Mouse (Mus musculus) MEL (cell line): ENCODE results near the gene Rasgef1b. TPM values are rescaled to one million over a fixed set of nuclear protein-coding genes. Genes with fewer than 3 reads are reported as not detected.

ENCODE experiments used
- DNase-seq: peaks from one replicate; pipeline ENCODE4 v3.0.0; 2011; ENCODE audit warnings: low read depth, low spot score
- H3K27ac ChIP-seq: 2 replicates; pipeline ENCODE4 v1.5.1; 2012; ENCODE audit warnings: low read depth, mild to moderate bottlenecking, control low read depth, low read length, moderate library complexity; ENCODE audit not compliant: control insufficient read depth
- H3K27me3 ChIP-seq, 2 experiments: fragments of 150-350 bp in 1 of 2; sonication (generic) in 1 of 2; 2 replicates each; pipeline ENCODE4 v1.6.1; 2012; ENCODE audit warnings: low read length in 2 of 2, mild to moderate bottlenecking in 2 of 2, improper control_type of control experiment in 1 of 2, moderate library complexity in 1 of 2; ENCODE audit not compliant: insufficient read depth in 2 of 2, control insufficient read depth in 1 of 2
- H3K36me3 ChIP-seq, 2 experiments: 2 replicates each; pipeline ENCODE4 v1.6.1; 2012 to 2014; ENCODE audit warnings: low read length in 2 of 2, improper control_type of control experiment in 1 of 2, inconsistent platforms in 1 of 2, mild to moderate bottlenecking in 1 of 2; ENCODE audit not compliant: insufficient read depth in 2 of 2, control insufficient read depth in 1 of 2
- H3K4me1 ChIP-seq, 2 experiments: fragments of 150-350 bp in 1 of 2; sonication (generic) in 1 of 2; 2 replicates each; pipeline ENCODE4 v1.6.1; 2012; ENCODE audit warnings: low read length in 2 of 2, improper control_type of control experiment in 1 of 2, mild to moderate bottlenecking in 1 of 2; ENCODE audit not compliant: insufficient read depth in 2 of 2, control insufficient read depth in 1 of 2
- H3K4me3 ChIP-seq, 2 experiments: fragments of 150-350 bp in 1 of 2; sonication (generic) in 1 of 2; 2 replicates each; pipeline ENCODE4 v1.5.1; 2012; ENCODE audit warnings: low read depth in 2 of 2, low read length in 2 of 2, mild to moderate bottlenecking in 2 of 2, moderate library complexity in 2 of 2, control low read depth in 1 of 2, improper control_type of control experiment in 1 of 2; ENCODE audit not compliant: control insufficient read depth in 1 of 2, insufficient read depth in 1 of 2
- H3K79me2 ChIP-seq: 2 replicates; pipeline ENCODE4 v1.6.1; 2012; ENCODE audit warnings: mild to moderate bottlenecking, low read length, moderate library complexity; ENCODE audit not compliant: control insufficient read depth, poor library complexity, insufficient read depth
- H3K9ac ChIP-seq: 2 replicates; pipeline ENCODE4 v1.6.1; 2012; ENCODE audit warnings: low read depth, mild to moderate bottlenecking, control low read depth, low read length, moderate library complexity; ENCODE audit not compliant: control insufficient read depth, poor library complexity, severe bottlenecking
- H3K9me3 ChIP-seq: fragments of 150-350 bp; sonication (generic); replicated peaks from 2 replicates; pipeline ENCODE4 v1.6.1; 2012; ENCODE audit warnings: mild to moderate bottlenecking, low read length, improper control_type of control experiment, moderate library complexity; ENCODE audit not compliant: insufficient read depth
- BHLHE40 ChIP-seq: IDR thresholded peaks from 2 replicates; pipeline ENCODE4 v1.6.1; 2012; ENCODE audit warnings: low read depth, mild to moderate bottlenecking, inconsistent platforms, low read length, improper control_type of control experiment, borderline replicate concordance
- CHD2 ChIP-seq: IDR thresholded peaks from 2 replicates; pipeline ENCODE4 v1.6.1; 2011; ENCODE audit warnings: low read length, improper control_type of control experiment
- EP300 ChIP-seq, 2 experiments: IDR thresholded peaks; 2 replicates each; pipeline ENCODE4 v1.6.1; 2011; ENCODE audit warnings: improper control_type of control experiment in 2 of 2, low read length in 2 of 2, low read depth in 1 of 2, mild to moderate bottlenecking in 1 of 2
- GABPA ChIP-seq: IDR thresholded peaks from 2 replicates; pipeline ENCODE4 v1.6.1; 2012; ENCODE audit warnings: low read depth, mild to moderate bottlenecking, inconsistent platforms, low read length, improper control_type of control experiment, moderate library complexity
- HCFC1 ChIP-seq: IDR thresholded peaks from 2 replicates; pipeline ENCODE4 v1.6.1; 2012; ENCODE audit warnings: low read depth, mild to moderate bottlenecking, inconsistent platforms, low read length, improper control_type of control experiment, moderate library complexity
- KAT2A ChIP-seq: conservative IDR thresholded peaks from 2 replicates; pipeline ENCODE4 v1.6.1; 2012; ENCODE audit warnings: low read depth, low read length, improper control_type of control experiment, inconsistent platforms
- MAFK ChIP-seq: IDR thresholded peaks from 2 replicates; pipeline ENCODE4 v1.6.1; 2011; ENCODE audit warnings: low read depth, mild to moderate bottlenecking, low read length, improper control_type of control experiment, borderline replicate concordance
- MAZ ChIP-seq: IDR thresholded peaks from 2 replicates; pipeline ENCODE4 v1.6.1; 2012; ENCODE audit warnings: low read depth, mild to moderate bottlenecking, inconsistent platforms, low read length, improper control_type of control experiment
- MEF2A ChIP-seq: IDR thresholded peaks from 2 replicates; pipeline ENCODE4 v1.6.1; 2014; ENCODE audit warnings: low read depth, mild to moderate bottlenecking, inconsistent platforms, low read length, improper control_type of control experiment; ENCODE audit not compliant: poor library complexity, insufficient replicate concordance, severe bottlenecking; ENCODE audit errors: extremely low read depth
- MXI1 ChIP-seq: IDR thresholded peaks from 2 replicates; pipeline ENCODE4 v1.6.1; 2011; ENCODE audit warnings: mild to moderate bottlenecking, low read depth, low read length, improper control_type of control experiment
- MYC ChIP-seq: IDR thresholded peaks from 2 replicates; pipeline ENCODE4 v1.6.1; 2011; ENCODE audit warnings: low read depth, mild to moderate bottlenecking, low read length, improper control_type of control experiment, moderate library complexity
- NRF1 ChIP-seq: IDR thresholded peaks from 2 replicates; pipeline ENCODE4 v1.6.1; 2014; ENCODE audit warnings: low read depth, mild to moderate bottlenecking, inconsistent platforms, low read length, improper control_type of control experiment, moderate library complexity; ENCODE audit not compliant: poor library complexity, insufficient read depth, severe bottlenecking
- POLR2A ChIP-seq, 2 experiments: IDR thresholded peaks; 2 replicates each; pipeline ENCODE4 v1.6.1; 2011 to 2012; ENCODE audit warnings: low read length in 2 of 2, mild to moderate bottlenecking in 2 of 2, control low read depth in 1 of 2, improper control_type of control experiment in 1 of 2, low read depth in 1 of 2, moderate library complexity in 1 of 2; ENCODE audit not compliant: control insufficient read depth in 1 of 2, insufficient read depth in 1 of 2, poor library complexity in 1 of 2
- RAD21 ChIP-seq: IDR thresholded peaks from 2 replicates; pipeline ENCODE4 v1.6.1; 2011; ENCODE audit warnings: mild to moderate bottlenecking, low read depth, low read length, improper control_type of control experiment
- RCOR1 ChIP-seq: IDR thresholded peaks from 2 replicates; pipeline ENCODE4 v1.6.1; 2012; ENCODE audit warnings: low read depth, mild to moderate bottlenecking, inconsistent platforms, low read length, improper control_type of control experiment
- SIN3A ChIP-seq: IDR thresholded peaks from 2 replicates; pipeline ENCODE4 v1.6.1; 2012; ENCODE audit warnings: low read length, improper control_type of control experiment, inconsistent platforms
- TCF12 ChIP-seq: IDR thresholded peaks from 2 replicates; pipeline ENCODE4 v1.6.1; 2014; ENCODE audit warnings: low read depth, mild to moderate bottlenecking, inconsistent platforms, low read length, improper control_type of control experiment, moderate library complexity
- UBTF ChIP-seq: IDR thresholded peaks from 2 replicates; pipeline ENCODE4 v1.6.1; 2012; ENCODE audit warnings: low read depth, mild to moderate bottlenecking, inconsistent platforms, low read length, improper control_type of control experiment, moderate library complexity, borderline replicate concordance; ENCODE audit not compliant: insufficient read depth
- USF1 ChIP-seq: IDR thresholded peaks from 2 replicates; pipeline ENCODE4 v1.6.1; 2014; ENCODE audit warnings: low read depth, mild to moderate bottlenecking, inconsistent platforms, low read length, improper control_type of control experiment, moderate library complexity
- ZC3H11A ChIP-seq: IDR thresholded peaks from 2 replicates; pipeline ENCODE4 v1.6.1; 2012; ENCODE audit warnings: low read depth, mild to moderate bottlenecking, inconsistent platforms, low read length, improper control_type of control experiment
- ZKSCAN1 ChIP-seq: IDR thresholded peaks from 2 replicates; pipeline ENCODE4 v1.6.1; 2012; ENCODE audit warnings: low read depth, mild to moderate bottlenecking, inconsistent platforms, low read length, improper control_type of control experiment, moderate library complexity
- ZMIZ1 ChIP-seq: IDR thresholded peaks from 2 replicates; pipeline ENCODE4 v1.6.1; 2012; ENCODE audit warnings: low read depth, mild to moderate bottlenecking, inconsistent platforms, low read length, improper control_type of control experiment, moderate library complexity
- ZNF384 ChIP-seq: IDR thresholded peaks from 2 replicates; pipeline ENCODE4 v1.6.1; 2012; ENCODE audit warnings: low read depth, mild to moderate bottlenecking, inconsistent platforms, low read length, improper control_type of control experiment
- polyA plus RNA-seq, 2 experiments: library from polyadenylated mRNA; stranded (reverse) in 1 of 2; unstranded in 1 of 2; fragments of >175 nt in 1 of 2; fragments of >200 nt in 1 of 2; gene quantifications; 2 replicates each; pipeline versions ENCODE4 v1.2.1 to v1.2.4; 2012; ENCODE audit warnings: low replicate concordance in 2 of 2, low read depth in 1 of 2; ENCODE audit not compliant: insufficient read length in 2 of 2, insufficient read depth in 1 of 2, missing spikeins in 1 of 2
- total RNA-seq: library from RNA; depleted of rRNA; stranded (reverse); fragments of 300-350 nt; gene quantifications from 2 replicates; pipeline ENCODE4 v1.2.3, GENCODE M21; 2012

Gene Rasgef1b
- total and polyA plus RNA-seq, 3 experiments, result not detected

DNA sequence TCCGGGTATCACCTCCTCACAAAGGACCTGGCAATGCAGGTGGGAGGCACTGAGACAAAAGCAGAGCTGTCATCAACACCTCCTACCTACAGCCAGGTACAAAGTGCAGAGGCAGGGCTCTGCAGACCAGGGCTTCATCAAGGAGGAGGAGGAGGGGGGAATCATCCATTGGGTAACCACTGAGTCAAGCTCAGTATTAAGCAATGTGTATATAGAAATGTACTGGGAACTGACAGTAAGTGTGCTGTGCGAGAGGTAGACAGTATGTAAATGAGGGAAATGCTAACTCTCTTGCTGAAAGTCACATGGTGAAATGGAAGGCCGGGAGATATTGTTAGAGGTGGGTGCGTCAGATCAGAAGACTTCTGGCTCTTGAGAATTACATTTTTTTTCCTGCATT lies 294.6 kb downstream of the Rasgef1b start:
- no peak overlapping the region for H3K27ac ChIP-seq
- H3K27me3 ChIP-seq, result no peaks in the 10 kb centered on the region
- no peaks in the 10 kb centered on the region for H3K36me3 ChIP-seq
- no peaks in the 10 kb centered on the region for H3K79me2 ChIP-seq
- TF ChIP-seq UBTF (no peak), ZNF384 (no peak), GABPA (no peak), KAT2A (no peak), ZMIZ1 (no peak), MAFK (no peak), MXI1 (no peak)
- H3K4me3 ChIP-seq, result no peak overlapping the region
- DNase-seq, result no peak
- no peak overlapping the region for H3K9ac ChIP-seq
- no peaks in the 10 kb centered on the region for H3K4me1 ChIP-seq
- H3K9me3 ChIP-seq, result no peaks in the 10 kb centered on the region

DNA sequence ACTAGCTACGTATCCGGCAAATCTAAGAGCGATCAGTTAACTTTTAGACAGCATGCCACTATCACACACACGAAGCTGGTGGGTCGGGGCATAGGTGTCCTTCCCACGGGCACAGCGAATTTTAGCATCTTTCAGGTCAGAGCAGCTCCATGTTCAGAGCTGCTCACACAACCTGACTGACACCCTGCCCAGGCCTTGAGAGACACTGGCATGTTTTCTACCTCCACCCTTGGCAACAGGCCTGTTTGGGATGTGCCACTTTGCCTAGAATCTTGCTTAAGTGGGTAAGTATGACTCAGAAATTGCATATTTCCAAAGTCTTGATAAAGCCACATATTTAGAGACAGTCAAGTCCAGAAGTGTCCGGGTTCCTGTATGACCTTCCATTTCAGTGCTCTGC lies 296.4 kb downstream of the Rasgef1b start:
- no peak for DNase-seq
- Histone ChIP-seq H3K27me3 (no peaks in the 10 kb centered on the region), H3K4me3 (no peak overlapping the region), H3K36me3 (no peaks in the 10 kb centered on the region), H3K4me1 (no peaks in the 10 kb centered on the region), H3K9ac (no peak overlapping the region), H3K27ac (no peak overlapping the region), H3K79me2 (no peaks in the 10 kb centered on the region), H3K9me3 (no peaks in the 10 kb centered on the region)
- no peak for TF ChIP-seq MAZ
- TF ChIP-seq EP300 (IDR thresholded peaks at IDR 0.05; ENCODE audit: low read depth in 1 of 2, low read length in 2 of 2), result no peak
- TF ChIP-seq RCOR1, result no peak
- TF ChIP-seq BHLHE40, result no peak
- TF ChIP-seq POLR2A (IDR thresholded peaks at IDR 0.05; ENCODE audit: control insufficient read depth in 1 of 2, insufficient read depth in 1 of 2, low read depth in 1 of 2, low read length in 2 of 2, poor library complexity in 1 of 2), result no peak
- TF ChIP-seq RAD21, result no peak
- TF ChIP-seq NRF1, result no peak

DNA sequence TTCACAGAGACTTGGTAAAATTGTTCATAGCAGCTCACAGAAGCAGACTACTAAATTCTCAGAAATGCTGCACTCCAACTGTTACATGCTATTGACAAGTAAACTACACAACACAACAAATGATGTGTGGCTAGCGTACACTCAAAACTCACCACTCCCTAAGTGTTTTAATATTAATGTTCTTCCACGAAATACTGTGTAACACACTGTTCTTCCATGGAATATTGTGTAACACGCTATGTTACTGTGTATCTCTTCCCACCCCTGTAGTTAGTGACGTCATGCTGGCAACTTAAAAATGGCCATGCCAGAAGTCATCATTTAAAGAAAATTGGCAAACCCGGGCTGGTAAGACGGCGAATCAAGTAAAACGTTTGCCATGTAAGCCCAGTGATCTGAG lies 299.6 kb downstream of the Rasgef1b start:
- no peaks in the 10 kb centered on the region for H3K36me3 ChIP-seq
- DNase-seq, result no peak

More for the DNA sequence above, 299.6 kb downstream of the Rasgef1b start:
- Histone ChIP-seq H3K27me3 (no peaks in the 10 kb centered on the region), H3K79me2 (no peaks in the 10 kb centered on the region)
- no peak for TF ChIP-seq ZKSCAN1
- TF ChIP-seq ZMIZ1, result no peak
- TF ChIP-seq MXI1, result no peak
- no peak for TF ChIP-seq RAD21
- TF ChIP-seq ZC3H11A, result no peak
- TF ChIP-seq MAZ, result no peak
- no peak for TF ChIP-seq HCFC1
- no peak for TF ChIP-seq POLR2A (IDR thresholded peaks at IDR 0.05; ENCODE audit: control insufficient read depth in 1 of 2, insufficient read depth in 1 of 2, low read depth in 1 of 2, low read length in 2 of 2, poor library complexity in 1 of 2)
- no peak for TF ChIP-seq SIN3A
- TF ChIP-seq CHD2, result no peak
- no peak for TF ChIP-seq MAFK
- TF ChIP-seq MEF2A, result no peak
- TF ChIP-seq GABPA, result no peak
- TF ChIP-seq USF1, result no peak
- TF ChIP-seq UBTF, result no peak
- no peak for TF ChIP-seq ZNF384
- no peak for TF ChIP-seq MYC
- TF ChIP-seq TCF12, result no peak
- no peak for TF ChIP-seq NRF1
- TF ChIP-seq, all 39 proteins: peak for 0
- H3K9ac ChIP-seq, result no peak overlapping the region
- no peaks in the 10 kb centered on the region for H3K4me1 ChIP-seq
- H3K9me3 ChIP-seq, result no peaks in the 10 kb centered on the region
- H3K4me3 ChIP-seq, result no peak overlapping the region
- no peak overlapping the region for H3K27ac ChIP-seq
